Mouse (Mus musculus): Measurements from ENCODE around the gene Serpina9. TPM values are rescaled to one million over a fixed set of nuclear protein-coding genes. Genes with fewer than 3 reads are reported as not detected.
A peak's percentile ranks its signal among the peaks of the same experiment; 100 is the strongest.

Gene Serpina9
- polyA plus RNA-seq, 1 experiment from 2014 or later: not detected

- no peak for TF ChIP-seq CTCF (IDR thresholded peaks at IDR 0.05; ENCODE audit: low read depth)
- Histone ChIP-seq H3K27ac (ENCODE audit: low read depth, low read length) (no peak overlapping the region), H3K4me2 (replicated peaks; ENCODE audit: low read depth) (no peak overlapping the region), H3K36me3 (ENCODE audit: control insufficient read depth, insufficient read depth) (no peaks in the 10 kb centered on the region), H3K9me3 (ENCODE audit: control insufficient read depth) (no peaks in the 10 kb centered on the region), H3K4me3 (ENCODE audit: low read depth, low read length) (no peak overlapping the region), H3K9ac (ENCODE audit: low read depth, low read length) (no peak overlapping the region), H3K4me1 (replicated peaks; ENCODE audit: control insufficient read depth, insufficient read depth, low read length) (no peaks in the 10 kb centered on the region), H3K27me3 (replicated peaks; ENCODE audit: control insufficient read depth, insufficient read depth, low read length) (no peaks in the 10 kb centered on the region)
- WGBS: 70% methylated on average over 8 of the region's 8 CpGs
- ATAC-seq: no peak
Observed at GRCm38 (mm10) chr12:104045713-104046112, 32.2 kb upstream of the Serpina9 start.

- Histone ChIP-seq H3K4me1 (replicated peaks; ENCODE audit: control insufficient read depth, insufficient read depth, low read length) (no peaks in the 10 kb centered on the region), H3K4me2 (replicated peaks; ENCODE audit: low read depth) (no peak within 1 kb of the TSS), H3K36me3 (ENCODE audit: control insufficient read depth, insufficient read depth) (no peaks in the 10 kb centered on the region), H3K9ac (ENCODE audit: low read depth, low read length) (no peak within 1 kb of the TSS), H3K9me3 (ENCODE audit: control insufficient read depth) (no peaks in the 10 kb centered on the region), H3K27ac (ENCODE audit: low read depth, low read length) (no peak within 1 kb of the TSS), H3K27me3 (replicated peaks; ENCODE audit: control insufficient read depth, insufficient read depth, low read length) (no peaks in the 10 kb centered on the region), H3K4me3 (ENCODE audit: low read depth, low read length) (no peak within 1 kb of the TSS)
- ATAC-seq: no peak
- no peak for TF ChIP-seq CTCF (IDR thresholded peaks at IDR 0.05; ENCODE audit: low read depth)
- 74% methylated on average over 7 of the region's 7 CpGs for WGBS
Observed at GRCm38 (mm10) chr12:104044343-104044742, 30.8 kb upstream of the Serpina9 start, which contains the start of gene Serpina12. Serpina12 (minus strand) TSS chr12:104044443.

GRCm38 (mm10) chr12:104042753-104043152, 29.2 kb upstream of the Serpina9 start:
- no peak for ATAC-seq
- H3K27ac ChIP-seq (ENCODE audit: low read depth, low read length): no peak overlapping the region
- no peak overlapping the region for H3K9ac ChIP-seq (ENCODE audit: low read depth, low read length)
- no peaks in the 10 kb centered on the region for H3K36me3 ChIP-seq (ENCODE audit: control insufficient read depth, insufficient read depth)
- H3K4me1 ChIP-seq (replicated peaks; ENCODE audit: control insufficient read depth, insufficient read depth, low read length): no peaks in the 10 kb centered on the region
- WGBS: 83% methylated on average over 2 of the region's 2 CpGs
- no peaks in the 10 kb centered on the region for H3K27me3 ChIP-seq (replicated peaks; ENCODE audit: control insufficient read depth, insufficient read depth, low read length)
- no peak for TF ChIP-seq CTCF (IDR thresholded peaks at IDR 0.05; ENCODE audit: low read depth)
- H3K9me3 ChIP-seq (ENCODE audit: control insufficient read depth): no peaks in the 10 kb centered on the region
- no peak overlapping the region for H3K4me3 ChIP-seq (ENCODE audit: low read depth, low read length)
- no peak overlapping the region for H3K4me2 ChIP-seq (replicated peaks; ENCODE audit: low read depth)

GRCm38 (mm10) chr12:104041401-104041800, 27.8 kb upstream of the Serpina9 start:
- no peaks in the 10 kb centered on the region for H3K36me3 ChIP-seq (ENCODE audit: control insufficient read depth, insufficient read depth)
- H3K9ac ChIP-seq (ENCODE audit: low read depth, low read length): no peak overlapping the region
- no peak for ATAC-seq
- no peak overlapping the region for H3K4me2 ChIP-seq (replicated peaks; ENCODE audit: low read depth)
- no peak overlapping the region for H3K4me3 ChIP-seq (ENCODE audit: low read depth, low read length)
- no peaks in the 10 kb centered on the region for H3K4me1 ChIP-seq (replicated peaks; ENCODE audit: control insufficient read depth, insufficient read depth, low read length)
- H3K9me3 ChIP-seq (ENCODE audit: control insufficient read depth): no peaks in the 10 kb centered on the region
- H3K27me3 ChIP-seq (replicated peaks; ENCODE audit: control insufficient read depth, insufficient read depth, low read length): no peaks in the 10 kb centered on the region
- 83% methylated on average over 6 of the region's 6 CpGs for WGBS
- H3K27ac ChIP-seq (ENCODE audit: low read depth, low read length): no peak overlapping the region
- TF ChIP-seq CTCF (IDR thresholded peaks at IDR 0.05; ENCODE audit: low read depth): no peak

- Histone ChIP-seq H3K9me3 (ENCODE audit: control insufficient read depth) (no peaks in the 10 kb centered on the region), H3K4me2 (replicated peaks; ENCODE audit: low read depth) (no peak overlapping the region), H3K4me3 (ENCODE audit: low read depth, low read length) (no peak overlapping the region), H3K36me3 (ENCODE audit: control insufficient read depth, insufficient read depth) (no peaks in the 10 kb centered on the region), H3K27me3 (replicated peaks; ENCODE audit: control insufficient read depth, insufficient read depth, low read length) (no peaks in the 10 kb centered on the region), H3K4me1 (replicated peaks; ENCODE audit: control insufficient read depth, insufficient read depth, low read length) (no peaks in the 10 kb centered on the region), H3K9ac (ENCODE audit: low read depth, low read length) (no peak overlapping the region), H3K27ac (ENCODE audit: low read depth, low read length) (no peak overlapping the region)
- TF ChIP-seq CTCF (IDR thresholded peaks at IDR 0.05; ENCODE audit: low read depth): no peak
- no peak for ATAC-seq
- WGBS: 94% methylated on average over 7 of the region's 7 CpGs
Observed at GRCm38 (mm10) chr12:104038181-104038580, 24.6 kb upstream of the Serpina9 start.

- TF ChIP-seq CTCF (IDR thresholded peaks at IDR 0.05; ENCODE audit: low read depth): no peak
- no peak for ATAC-seq
- Histone ChIP-seq H3K4me2 (replicated peaks; ENCODE audit: low read depth) (no peak overlapping the region), H3K9ac (ENCODE audit: low read depth, low read length) (no peak overlapping the region), H3K36me3 (ENCODE audit: control insufficient read depth, insufficient read depth) (no peaks in the 10 kb centered on the region), H3K4me1 (replicated peaks; ENCODE audit: control insufficient read depth, insufficient read depth, low read length) (no peaks in the 10 kb centered on the region), H3K4me3 (ENCODE audit: low read depth, low read length) (no peak overlapping the region), H3K27me3 (replicated peaks; ENCODE audit: control insufficient read depth, insufficient read depth, low read length) (no peaks in the 10 kb centered on the region), H3K27ac (ENCODE audit: low read depth, low read length) (no peak overlapping the region), H3K9me3 (ENCODE audit: control insufficient read depth) (no peaks in the 10 kb centered on the region)
- 100% methylated on average over 1 of the region's 1 CpGs for WGBS
Observed at GRCm38 (mm10) chr12:104033752-104034151, 20.2 kb upstream of the Serpina9 start.

- 46% methylated on average over 8 of the region's 8 CpGs for WGBS
Observed at GRCm38 (mm10) chr12:104029986-104030385, 16.4 kb upstream of the Serpina9 start.

More at GRCm38 (mm10) chr12:104029986-104030385, 16.4 kb upstream of the Serpina9 start:
- H3K9me3 ChIP-seq (ENCODE audit: control insufficient read depth): no peaks in the 10 kb centered on the region
- TF ChIP-seq CTCF (IDR thresholded peaks at IDR 0.05; ENCODE audit: low read depth): peak; percentile 78
- no peaks in the 10 kb centered on the region for H3K36me3 ChIP-seq (ENCODE audit: control insufficient read depth, insufficient read depth)
- H3K27ac ChIP-seq (ENCODE audit: low read depth, low read length): no peak overlapping the region
- H3K27me3 ChIP-seq (replicated peaks; ENCODE audit: control insufficient read depth, insufficient read depth, low read length): no peaks in the 10 kb centered on the region
- H3K4me1 ChIP-seq (replicated peaks; ENCODE audit: control insufficient read depth, insufficient read depth, low read length): no peaks in the 10 kb centered on the region
- no peak overlapping the region for H3K4me2 ChIP-seq (replicated peaks; ENCODE audit: low read depth)
- no peak for ATAC-seq
- no peak overlapping the region for H3K4me3 ChIP-seq (ENCODE audit: low read depth, low read length)
- H3K9ac ChIP-seq (ENCODE audit: low read depth, low read length): no peak overlapping the region
